Mouse (Mus musculus) adrenal gland, adult (tissue): Measurements from ENCODE around the gene 2610301B20Rik.
"Not testable (repeated sequence)": the region's sequence is repeated elsewhere in the genome, so short reads cannot be mapped to it uniquely, and the experiment has no call there.

Source experiments
- DNase-seq, 2 experiments: peaks; one replicate each; pipeline ENCODE4 v3.0.0; 2022 to 2023; ENCODE audit warnings: low spot score in 1 of 2; ENCODE audit not compliant: inconsistent age in 2 of 2

The 2610301B20Rik gene

GRCm38 (mm10) chr4:10905234-10905801, 31.0 kb downstream of the 2610301B20Rik start:
- peak in 1 of 2 experiments; percentile 34 for DNase-seq

GRCm38 (mm10) chr4:10911417-10911816, 37.1 kb downstream of the 2610301B20Rik start:
- not testable (repeated sequence) for DNase-seq

DNA sequence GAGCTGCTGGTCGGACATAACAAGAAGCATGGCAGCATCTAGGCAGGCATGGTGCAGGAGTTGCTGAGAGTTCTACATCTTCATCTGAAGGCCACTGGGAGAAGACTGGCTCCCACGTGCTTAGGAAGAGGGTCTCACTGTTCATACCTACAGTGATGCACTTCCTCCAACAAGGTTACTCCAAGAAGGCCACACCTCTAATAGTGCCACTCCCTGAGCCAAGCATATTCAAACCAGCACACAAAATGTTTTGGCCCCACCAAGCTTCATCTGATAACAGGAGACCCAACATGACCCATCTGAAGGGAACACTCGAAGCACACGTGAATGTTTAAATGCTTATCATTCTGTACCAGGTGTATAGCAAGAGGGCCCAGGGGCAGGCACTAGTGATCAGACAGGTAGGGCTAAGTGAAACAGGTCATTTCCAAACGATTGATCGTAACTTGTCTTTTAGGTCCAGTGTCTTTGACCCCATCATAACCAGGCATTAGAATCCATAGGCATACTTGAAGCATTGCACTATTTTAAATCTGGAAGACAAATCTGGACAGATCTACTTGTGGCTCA, 37.7 kb downstream of the 2610301B20Rik start:
- DNase-seq, result peak in 1 of 2 experiments; percentile 16

DNA sequence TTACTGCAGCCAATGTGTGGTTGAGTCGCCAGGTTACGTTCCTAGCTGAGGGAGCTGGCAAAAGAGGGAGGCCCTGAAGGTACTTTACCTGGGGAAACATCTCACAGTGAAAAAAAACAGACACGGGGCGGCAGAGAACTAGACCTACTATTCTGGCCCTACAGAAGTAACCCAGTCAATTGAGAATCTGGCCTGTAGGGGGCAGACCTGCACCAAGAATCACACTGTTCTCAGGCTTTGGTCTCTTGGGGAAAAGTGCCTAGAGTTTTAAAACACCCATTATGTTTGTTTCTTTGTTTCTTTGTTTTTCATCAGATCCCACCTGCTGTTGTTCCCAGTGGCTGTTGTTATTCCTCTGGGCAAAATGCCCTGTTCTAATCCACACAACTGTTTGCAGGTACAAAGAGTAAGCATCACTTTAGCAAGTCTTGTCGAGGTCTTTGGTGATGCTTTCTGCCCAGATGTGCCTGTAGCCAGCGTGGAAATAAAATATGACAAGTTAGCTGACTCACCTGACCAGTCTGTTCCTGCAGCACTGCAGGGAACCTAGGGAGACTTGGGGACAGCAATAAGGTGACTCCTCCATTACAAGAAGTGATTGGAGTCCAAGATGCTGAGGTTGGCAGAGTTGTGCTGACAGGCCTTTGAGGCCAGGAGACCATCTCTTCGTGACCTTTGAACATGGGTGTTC, 38.5 kb downstream of the 2610301B20Rik start:
- DNase-seq, result peak; percentile 84 to 96

DNA sequence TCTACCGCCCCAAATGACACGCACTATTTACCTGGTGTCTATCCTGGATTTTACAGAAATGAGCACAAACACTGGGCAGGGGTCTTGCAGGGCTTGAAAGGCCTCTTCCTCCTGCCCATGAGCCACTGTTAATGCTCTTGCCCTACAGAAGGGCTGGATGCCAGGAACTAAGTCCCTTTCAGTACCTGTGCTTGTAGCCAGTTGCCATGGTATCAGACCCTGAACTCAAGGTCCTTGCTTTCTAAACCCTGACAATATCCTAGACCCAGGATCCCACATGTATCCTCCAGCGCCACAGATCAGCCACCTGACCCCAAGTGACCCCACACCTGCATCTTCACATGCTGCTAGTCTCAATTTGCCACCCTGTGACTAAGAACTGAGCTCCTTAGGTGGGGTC, 39.1 kb downstream of the 2610301B20Rik start:
- peak in 1 of 2 experiments; percentile 26 for DNase-seq

GRCm38 (mm10) chr4:10914766-10915165, 40.5 kb downstream of the 2610301B20Rik start:
- DNase-seq, result peak in 1 of 2 experiments; percentile 14

GRCm38 (mm10) chr4:10915271-10915670, 41.0 kb downstream of the 2610301B20Rik start:
- no peak for DNase-seq

DNA sequence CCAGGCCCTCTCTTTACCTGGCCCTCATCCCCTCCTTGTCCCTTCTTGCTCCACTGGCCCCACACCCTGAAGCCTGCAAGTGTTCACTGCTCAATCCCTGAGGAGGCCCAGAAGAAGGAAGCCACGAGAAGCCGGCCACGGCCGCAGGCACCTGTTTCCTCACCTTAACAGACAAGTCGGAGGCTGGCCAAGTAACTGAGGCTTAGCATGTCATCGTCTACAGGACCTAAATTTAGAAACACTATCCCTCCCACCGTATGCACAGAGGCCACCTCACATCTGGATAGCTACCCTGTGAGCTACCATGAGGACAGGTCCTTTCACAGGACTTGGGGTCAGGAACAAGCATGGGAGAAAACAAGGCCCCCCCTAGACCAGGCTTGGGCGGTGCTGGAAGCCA, 44.1 kb downstream of the 2610301B20Rik start:
- no peak for DNase-seq

DNA sequence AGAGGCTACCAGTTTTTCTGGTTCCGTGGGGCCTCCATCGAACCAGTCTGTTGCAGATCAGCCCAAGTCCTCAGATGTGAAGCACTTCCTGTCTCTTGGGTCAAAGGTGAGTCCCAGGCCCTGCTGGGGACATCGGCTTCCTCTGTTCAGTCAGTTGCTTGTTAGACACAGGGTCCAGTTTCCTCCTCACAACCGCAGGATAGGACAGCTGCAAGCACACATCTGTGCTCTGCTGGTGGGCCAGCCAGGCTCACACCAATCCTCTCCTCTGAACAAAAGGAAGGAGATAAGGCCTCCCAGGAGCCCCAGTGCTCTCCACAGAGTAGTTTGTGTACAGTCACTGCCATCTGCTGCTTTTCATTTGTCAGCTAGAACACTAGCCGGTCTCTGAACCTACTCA, 44.8 kb downstream of the 2610301B20Rik start:
- peak in 1 of 2 experiments; percentile 30 for DNase-seq

DNA sequence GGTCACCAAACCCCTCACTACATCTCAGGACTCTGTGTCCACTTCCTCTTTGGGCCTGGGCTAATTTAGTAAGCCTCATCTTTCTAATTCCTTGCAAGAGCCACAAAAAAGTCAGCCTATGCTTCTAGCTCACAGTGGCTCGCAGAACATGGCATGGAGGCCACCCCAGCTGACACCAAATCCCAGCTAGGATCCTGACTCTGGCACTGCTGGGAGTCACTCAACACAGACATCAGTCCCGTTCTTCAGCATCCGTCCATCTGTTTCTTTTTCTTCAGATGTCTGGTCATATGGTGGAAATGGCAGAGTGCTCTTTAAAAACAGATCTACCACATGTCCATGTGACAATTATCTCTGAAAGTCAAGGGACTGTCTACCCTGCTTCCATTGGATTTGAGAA, 45.2 kb downstream of the 2610301B20Rik start:
- DNase-seq, result peak in 1 of 2 experiments; percentile 22

- DNase-seq, result no peak
Observed at GRCm38 (mm10) chr4:10919987-10920386, 45.7 kb downstream of the 2610301B20Rik start.

DNA sequence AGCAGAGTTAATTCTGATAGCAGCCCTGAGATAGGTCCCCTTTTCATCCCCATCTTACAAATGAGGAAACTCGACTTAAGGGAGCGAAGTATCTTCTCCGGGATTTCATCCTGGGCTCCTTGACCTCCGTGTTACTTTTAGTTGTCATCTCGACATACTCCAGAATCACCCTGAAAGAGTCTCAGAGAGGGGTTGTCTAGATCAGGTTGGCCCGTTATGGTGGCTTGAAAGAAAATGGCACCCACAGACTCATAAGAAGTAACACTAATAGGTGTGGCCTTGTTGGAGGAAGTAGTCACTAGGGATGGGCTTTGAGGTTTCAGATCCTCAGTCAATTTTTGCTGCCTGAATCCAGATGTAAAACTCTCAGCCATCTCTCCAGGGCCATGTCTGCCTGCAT, 46.3 kb downstream of the 2610301B20Rik start:
- DNase-seq, result no peak

- DNase-seq, result peak; percentile 79 to 90
Observed at GRCm38 (mm10) chr4:10923180-10923579, 48.9 kb downstream of the 2610301B20Rik start.

DNA sequence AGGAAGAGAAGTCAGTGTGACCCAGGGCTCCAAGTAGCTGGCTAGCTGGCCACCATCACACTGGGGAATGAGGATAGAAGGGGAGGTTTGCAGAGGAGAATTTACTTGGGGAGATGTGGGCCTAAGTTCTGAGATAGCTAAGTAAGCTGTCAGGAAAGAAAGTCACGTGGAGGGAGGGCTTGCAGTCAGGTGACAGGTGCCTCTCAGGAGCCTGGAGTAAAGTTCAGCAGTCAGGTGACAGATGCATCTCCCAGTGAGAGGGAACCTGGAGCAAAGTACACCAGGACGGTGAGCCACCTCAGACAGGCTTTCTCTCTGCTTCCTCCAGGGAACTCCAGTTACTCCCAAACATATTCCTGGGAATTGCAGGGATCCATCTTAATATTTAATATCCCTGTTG, 49.8 kb downstream of the 2610301B20Rik start:
- peak in 1 of 2 experiments; percentile 17 for DNase-seq

DNA sequence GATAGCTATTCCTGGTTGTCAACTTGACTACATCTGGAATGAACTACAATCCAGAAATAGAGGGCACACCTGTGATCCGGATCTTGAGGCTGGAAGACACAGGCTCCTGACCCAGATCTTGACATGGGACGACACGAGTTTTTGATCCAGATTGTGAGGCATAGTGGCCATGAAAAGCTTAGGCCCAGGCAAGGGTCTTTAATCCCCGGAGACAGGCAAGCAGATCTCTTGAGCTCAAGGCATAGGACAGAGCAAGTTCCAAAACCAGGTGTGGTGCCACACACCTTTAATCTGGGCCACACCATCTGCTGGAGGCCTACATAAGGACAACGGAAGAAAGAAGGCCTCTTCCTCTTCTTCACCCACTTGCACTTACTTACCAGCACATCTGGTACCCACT, 50.2 kb downstream of the 2610301B20Rik start:
- DNase-seq, result no peak

DNA sequence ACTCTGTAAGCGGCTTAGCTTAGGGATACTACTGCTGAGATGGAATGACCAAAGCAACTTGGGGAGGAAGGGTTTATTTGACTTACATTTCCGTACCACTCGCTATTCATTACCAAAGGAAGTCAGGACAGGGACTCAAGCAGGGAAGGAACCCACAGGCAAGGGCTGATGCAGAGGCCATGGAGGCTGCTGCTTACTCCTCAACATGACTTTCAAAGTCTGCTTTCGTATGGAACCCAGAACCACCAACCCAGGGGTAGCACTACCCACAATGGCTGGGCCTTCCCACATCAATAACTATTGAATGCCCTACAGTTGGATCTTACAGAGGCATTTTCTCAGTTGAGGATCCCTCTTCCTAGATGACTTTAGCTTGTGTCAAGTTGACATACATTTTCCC, 52.1 kb downstream of the 2610301B20Rik start:
- DNase-seq, result no peak

GRCm38 (mm10) chr4:10928158-10928557, 53.9 kb downstream of the 2610301B20Rik start:
- no peak for DNase-seq

GRCm38 (mm10) chr4:10929726-10930125, 55.4 kb downstream of the 2610301B20Rik start:
- DNase-seq, result no peak

DNA sequence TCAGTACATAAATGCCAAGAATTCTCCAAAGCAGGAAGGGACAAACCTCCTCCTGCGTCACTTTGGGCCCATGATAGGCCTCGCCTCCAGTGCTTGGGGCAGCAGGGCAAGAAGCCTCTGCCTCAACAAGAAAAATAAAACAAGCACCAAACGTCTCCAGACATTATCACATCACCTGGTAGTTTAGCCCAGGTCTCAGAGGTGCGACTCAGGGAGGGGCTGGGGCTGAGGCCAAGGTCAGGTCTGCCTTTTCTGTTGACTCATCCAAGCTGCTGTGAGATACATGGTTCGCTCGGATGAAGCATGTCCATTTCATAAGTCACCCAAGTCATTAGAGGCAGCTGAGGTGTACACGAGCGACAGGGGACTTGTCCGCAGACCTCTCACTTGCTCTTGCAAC, 56.7 kb downstream of the 2610301B20Rik start:
- no peak for DNase-seq

- DNase-seq, result no peak
Observed at GRCm38 (mm10) chr4:10932091-10932745, 57.9 kb downstream of the 2610301B20Rik start.

- peak in 1 of 2 experiments; percentile 14 for DNase-seq
Observed at GRCm38 (mm10) chr4:10932782-10933181, 58.5 kb downstream of the 2610301B20Rik start.

DNA sequence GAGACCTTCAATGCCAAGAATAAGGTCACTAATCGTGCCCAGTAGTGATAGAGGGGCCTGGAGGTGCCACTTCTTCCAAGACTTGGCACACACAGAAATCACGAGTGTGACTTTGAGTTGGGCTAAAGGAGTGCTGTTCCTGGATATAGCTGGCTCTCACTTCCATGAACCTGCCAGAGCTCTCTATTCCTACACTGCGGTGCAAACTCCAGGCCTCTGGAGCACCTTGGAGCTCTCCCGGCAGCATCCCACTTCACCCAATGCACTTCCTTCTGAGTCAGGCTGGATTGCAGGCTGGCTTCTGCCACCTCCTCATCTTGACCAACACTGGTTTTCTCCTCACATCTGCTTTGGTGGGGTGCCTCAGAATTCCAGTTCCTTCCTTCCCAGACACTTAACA, 62.5 kb downstream of the 2610301B20Rik start:
- no peak for DNase-seq
